Mouse (Mus musculus): ENCODE data around the gene Selenom. TPM values are rescaled to one million over a fixed set of nuclear protein-coding genes. Genes with fewer than 3 reads are reported as not detected.
A peak's percentile ranks its signal among the peaks of the same experiment; 100 is the strongest.

Selenom gene
- polyA plus RNA-seq (2012; rRNA removed), result 243 and 244 TPM in 2 replicates

DNA sequence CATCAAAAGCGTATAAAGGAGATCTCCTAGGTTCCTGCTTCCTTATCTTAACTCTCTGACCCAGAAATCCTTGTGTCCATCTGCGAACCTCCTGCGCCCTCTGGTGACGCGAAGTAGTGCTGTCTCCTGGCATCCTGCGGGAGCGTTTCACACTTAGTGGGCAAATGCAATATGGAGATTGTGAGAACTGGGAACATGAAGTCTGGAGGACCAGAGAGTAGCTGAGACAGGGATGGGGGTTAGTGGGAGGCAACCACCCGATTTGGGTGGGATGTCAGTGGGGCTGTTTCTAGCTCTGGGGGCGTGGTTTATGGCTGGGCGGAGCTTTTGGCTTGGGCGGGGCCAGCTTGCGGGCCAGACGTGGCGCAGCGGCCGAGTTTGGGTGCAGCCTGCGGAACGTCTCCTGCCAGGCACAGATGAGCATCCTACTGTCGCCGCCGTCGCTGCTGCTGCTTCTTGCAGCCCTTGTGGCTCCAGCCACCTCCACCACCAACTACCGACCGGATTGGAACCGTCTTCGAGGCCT, at the start of gene Selenom:
Selenom (plus strand) TSS at position 156 of the 526 bp plus-strand sequence.
- Histone ChIP-seq H3K4me1 (ENCODE audit: control insufficient read depth, insufficient read depth, low read length) (peaks cover 10% of the 10 kb centered on the region), H3K27ac (ENCODE audit: insufficient read depth, low read length) (peak within 1 kb of the TSS; percentile 36), H3K4me3 (ENCODE audit: insufficient read depth, low read length) (peak within 1 kb of the TSS; percentile 50)
- TF ChIP-seq CTCF (IDR thresholded peaks at IDR 0.05; ENCODE audit: extremely low read depth, insufficient read depth, low read length), result peak; percentile 95
- TF ChIP-seq POLR2A (IDR thresholded peaks at IDR 0.05; ENCODE audit: extremely low read depth, insufficient read depth, low read length), result peak; percentile 96

DNA sequence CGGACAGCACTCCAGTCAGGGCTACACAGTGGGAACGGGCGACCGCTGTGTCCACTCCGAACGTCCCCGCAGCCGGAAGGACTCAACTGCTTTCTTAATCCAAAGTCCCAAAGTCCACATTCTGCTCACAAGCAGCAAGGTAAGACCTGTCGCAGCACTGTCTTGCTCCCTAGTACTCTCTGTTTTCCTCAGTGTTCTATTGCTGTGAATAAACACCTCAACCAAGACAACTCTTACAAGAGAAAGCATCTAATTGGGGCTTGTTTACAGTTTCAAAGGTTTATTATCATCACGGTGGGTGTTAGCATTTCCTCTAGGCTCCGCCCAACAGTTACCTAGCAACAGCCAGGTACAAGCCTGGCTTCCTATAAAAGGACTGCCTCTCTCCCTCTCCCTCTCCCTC, 43.0 kb upstream of the Selenom start:
- no peaks in the 10 kb centered on the region for H3K4me1 ChIP-seq (ENCODE audit: control insufficient read depth, insufficient read depth, low read length)
- TF ChIP-seq CTCF (IDR thresholded peaks at IDR 0.05; ENCODE audit: extremely low read depth, insufficient read depth, low read length), result no peak
- TF ChIP-seq POLR2A (IDR thresholded peaks at IDR 0.05; ENCODE audit: extremely low read depth, insufficient read depth, low read length), result no peak

DNA sequence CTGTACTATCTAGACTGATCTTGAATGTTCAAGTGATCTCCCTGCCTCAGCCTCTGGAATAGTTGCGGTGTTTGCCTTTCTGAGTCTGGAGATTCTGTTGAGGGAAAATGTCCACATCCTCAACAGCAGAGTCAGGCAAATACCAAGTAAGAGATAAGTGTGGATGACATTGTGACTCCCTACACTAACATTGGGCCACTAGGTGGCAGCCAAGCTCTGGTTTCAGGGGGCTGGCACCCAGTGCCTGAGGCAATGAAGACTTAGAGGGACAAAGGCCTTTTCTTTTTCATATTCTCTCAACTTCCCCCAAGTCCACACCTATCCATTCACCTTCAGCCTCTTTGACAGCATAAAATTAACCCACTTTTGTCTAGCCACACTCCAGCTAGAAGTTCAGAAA, 42.0 kb upstream of the Selenom start:
- no peaks in the 10 kb centered on the region for H3K4me1 ChIP-seq (ENCODE audit: control insufficient read depth, insufficient read depth, low read length)
- H3K4me3 ChIP-seq (ENCODE audit: insufficient read depth, low read length), result no peak overlapping the region
- no peak overlapping the region for H3K27ac ChIP-seq (ENCODE audit: insufficient read depth, low read length)
- TF ChIP-seq POLR2A (IDR thresholded peaks at IDR 0.05; ENCODE audit: extremely low read depth, insufficient read depth, low read length) (no peak), CTCF (IDR thresholded peaks at IDR 0.05; ENCODE audit: extremely low read depth, insufficient read depth, low read length) (peak; percentile 92)

More for the DNA sequence above, 43.0 kb upstream of the Selenom start:
- no peak overlapping the region for H3K4me3 ChIP-seq (ENCODE audit: insufficient read depth, low read length)
- no peak overlapping the region for H3K27ac ChIP-seq (ENCODE audit: insufficient read depth, low read length)

DNA sequence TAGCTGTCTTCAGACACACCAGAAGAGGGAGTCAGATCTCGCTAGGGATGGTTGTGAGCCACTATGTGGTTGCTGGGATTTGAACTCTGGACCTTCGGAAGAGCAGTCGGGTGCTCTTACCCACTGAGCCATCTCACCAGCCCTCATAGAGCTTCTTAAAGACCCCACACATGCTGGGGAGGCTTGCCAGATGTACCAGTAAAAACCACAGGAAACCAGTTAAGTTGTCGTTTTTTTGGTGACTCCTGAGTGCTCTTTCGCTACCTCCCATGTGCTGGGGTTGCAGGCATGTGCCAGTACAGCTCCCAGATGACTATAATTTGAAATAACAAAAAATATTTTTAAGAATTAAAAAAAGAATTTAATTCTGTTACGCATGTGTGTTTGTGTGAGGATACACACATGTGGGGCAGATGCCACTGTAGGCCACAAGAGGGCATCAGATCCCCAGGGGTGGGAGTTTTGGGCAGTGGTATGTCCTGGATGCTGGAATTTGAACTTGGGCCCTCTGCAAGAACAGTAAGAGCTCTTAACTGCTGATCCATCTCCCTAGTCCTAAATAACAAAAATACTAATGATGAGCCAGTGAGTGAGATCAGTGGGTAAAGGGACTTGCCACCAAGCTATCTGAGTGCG, 39.9 kb upstream of the Selenom start:
- no peaks in the 10 kb centered on the region for H3K4me1 ChIP-seq (ENCODE audit: control insufficient read depth, insufficient read depth, low read length)
- H3K27ac ChIP-seq (ENCODE audit: insufficient read depth, low read length), result no peak overlapping the region
- no peak overlapping the region for H3K4me3 ChIP-seq (ENCODE audit: insufficient read depth, low read length)
- TF ChIP-seq CTCF (IDR thresholded peaks at IDR 0.05; ENCODE audit: extremely low read depth, insufficient read depth, low read length) (peak; percentile 60), POLR2A (IDR thresholded peaks at IDR 0.05; ENCODE audit: extremely low read depth, insufficient read depth, low read length) (no peak)

- Histone ChIP-seq H3K27ac (ENCODE audit: insufficient read depth, low read length) (no peak overlapping the region), H3K4me3 (ENCODE audit: insufficient read depth, low read length) (no peak overlapping the region), H3K4me1 (ENCODE audit: control insufficient read depth, insufficient read depth, low read length) (no peaks in the 10 kb centered on the region)
- no peak for TF ChIP-seq CTCF (IDR thresholded peaks at IDR 0.05; ENCODE audit: extremely low read depth, insufficient read depth, low read length)
- no peak for TF ChIP-seq POLR2A (IDR thresholded peaks at IDR 0.05; ENCODE audit: extremely low read depth, insufficient read depth, low read length)
Observed at GRCm38 (mm10) chr11:3475489-3475888, 39.0 kb upstream of the Selenom start.

DNA sequence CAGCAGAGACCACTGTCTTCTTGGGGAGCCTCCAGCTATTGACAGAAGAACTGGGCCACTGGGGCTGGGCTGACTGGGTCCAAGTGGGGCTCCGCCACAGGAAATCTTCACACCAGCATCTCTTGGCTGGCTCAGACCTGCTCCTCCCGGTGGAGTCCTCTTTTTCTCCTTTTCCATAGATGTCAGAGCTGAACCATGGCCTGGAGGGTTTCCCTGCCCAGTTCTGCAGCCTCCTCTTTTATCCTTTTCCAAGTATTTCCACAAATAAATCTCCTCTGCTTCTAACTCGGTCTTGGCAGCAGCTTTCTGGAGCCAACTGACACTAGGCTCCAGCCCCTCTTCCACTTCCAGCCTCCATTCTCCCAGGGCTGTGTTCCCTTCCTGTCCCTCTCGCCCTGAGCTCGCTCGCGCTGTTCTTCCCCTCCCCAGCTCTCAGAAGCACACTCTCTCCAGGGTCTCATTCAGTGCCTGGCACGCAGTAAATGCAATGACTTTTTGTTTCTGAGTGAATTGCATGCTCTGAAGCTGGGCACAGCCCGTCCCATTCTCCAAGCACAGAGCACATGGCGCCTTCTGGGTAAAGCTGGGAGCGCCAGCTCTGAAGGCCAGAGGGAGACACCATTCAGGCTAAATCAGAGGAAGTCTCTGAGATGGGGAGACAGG, 30.4 kb upstream of the Selenom start:
- TF ChIP-seq POLR2A (IDR thresholded peaks at IDR 0.05; ENCODE audit: extremely low read depth, insufficient read depth, low read length), result peak; percentile 49; the same call in 1 of the 2 replicates
- no peak for TF ChIP-seq CTCF (IDR thresholded peaks at IDR 0.05; ENCODE audit: extremely low read depth, insufficient read depth, low read length)
- no peak overlapping the region for H3K4me3 ChIP-seq (ENCODE audit: insufficient read depth, low read length)
- peak overlapping the region; percentile 87 for H3K27ac ChIP-seq (ENCODE audit: insufficient read depth, low read length)
- H3K4me1 ChIP-seq (ENCODE audit: control insufficient read depth, insufficient read depth, low read length), result peaks cover 1% of the 10 kb centered on the region; the same call in 1 of the 2 replicates

- peaks cover 1% of the 10 kb centered on the region; the same call in 1 of the 2 replicates for H3K4me1 ChIP-seq (ENCODE audit: control insufficient read depth, insufficient read depth, low read length)
- no peak overlapping the region for H3K27ac ChIP-seq (ENCODE audit: insufficient read depth, low read length)
- no peak overlapping the region for H3K4me3 ChIP-seq (ENCODE audit: insufficient read depth, low read length)
- no peak for TF ChIP-seq POLR2A (IDR thresholded peaks at IDR 0.05; ENCODE audit: extremely low read depth, insufficient read depth, low read length)
Observed at GRCm38 (mm10) chr11:3486349-3486748, 28.1 kb upstream of the Selenom start.

- peaks cover 1% of the 10 kb centered on the region; the same call in 1 of the 2 replicates for H3K4me1 ChIP-seq (ENCODE audit: control insufficient read depth, insufficient read depth, low read length)
- no peak within 1 kb of the TSS for H3K27ac ChIP-seq (ENCODE audit: insufficient read depth, low read length)
- H3K4me3 ChIP-seq (ENCODE audit: insufficient read depth, low read length), result no peak within 1 kb of the TSS
- no peak for TF ChIP-seq POLR2A (IDR thresholded peaks at IDR 0.05; ENCODE audit: extremely low read depth, insufficient read depth, low read length)
- TF ChIP-seq CTCF (IDR thresholded peaks at IDR 0.05; ENCODE audit: extremely low read depth, insufficient read depth, low read length), result no peak
Observed at GRCm38 (mm10) chr11:3487952-3488570, 26.4 kb upstream of the Selenom start, which contains the start of gene Pla2g3. Gene Pla2g3, plus strand, starts transcription at chr11:3488284.

- H3K4me3 ChIP-seq (ENCODE audit: insufficient read depth, low read length), result no peak overlapping the region
- TF ChIP-seq POLR2A (IDR thresholded peaks at IDR 0.05; ENCODE audit: extremely low read depth, insufficient read depth, low read length), result no peak
- TF ChIP-seq CTCF (IDR thresholded peaks at IDR 0.05; ENCODE audit: extremely low read depth, insufficient read depth, low read length), result no peak
- peaks cover 1% of the 10 kb centered on the region; the same call in 1 of the 2 replicates for H3K4me1 ChIP-seq (ENCODE audit: control insufficient read depth, insufficient read depth, low read length)
- H3K27ac ChIP-seq (ENCODE audit: insufficient read depth, low read length), result no peak overlapping the region
Observed at GRCm38 (mm10) chr11:3489036-3489435, 25.4 kb upstream of the Selenom start.
